Mouse (Mus musculus) c-Kit-negative CD71-positive TER-119-positive erythroid progenitor cells, embryonic 14.5 days (primary cell): ENCODE measurements around the gene Gm8232.
"Not testable (repeated sequence)": the region's sequence is repeated elsewhere in the genome, so short reads cannot be mapped to it uniquely, and the experiment has no call there.

Experiments
- DNase-seq: peaks from one replicate; pipeline ENCODE4 v3.0.0-alpha.2; 2013; ENCODE audit warnings: low read depth, low spot score

Gene Gm8232

DNA sequence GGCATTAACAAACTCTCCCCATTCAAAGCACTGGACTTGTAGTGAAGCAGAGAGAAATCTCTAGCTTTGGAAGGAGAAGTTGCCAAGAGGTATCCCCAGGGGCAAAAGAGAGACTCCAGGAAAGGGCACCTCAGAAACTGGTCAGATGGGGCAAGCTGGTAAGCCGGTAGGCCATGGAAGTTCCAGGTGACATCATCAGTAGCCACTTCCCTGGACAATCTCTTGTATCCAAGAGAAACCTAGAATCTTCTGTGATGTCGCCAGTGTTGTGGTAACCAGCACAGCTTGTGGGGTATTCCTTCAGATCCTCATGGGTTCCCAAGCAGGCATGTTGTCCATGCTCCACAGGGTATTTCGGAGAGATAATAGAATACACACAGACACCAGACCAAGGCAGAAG lies at the start of gene Gm8232:
Gm8232 (plus strand) TSS at position 301 of the 400 bp plus-strand sequence.
- not testable (repeated sequence) for DNase-seq

DNA sequence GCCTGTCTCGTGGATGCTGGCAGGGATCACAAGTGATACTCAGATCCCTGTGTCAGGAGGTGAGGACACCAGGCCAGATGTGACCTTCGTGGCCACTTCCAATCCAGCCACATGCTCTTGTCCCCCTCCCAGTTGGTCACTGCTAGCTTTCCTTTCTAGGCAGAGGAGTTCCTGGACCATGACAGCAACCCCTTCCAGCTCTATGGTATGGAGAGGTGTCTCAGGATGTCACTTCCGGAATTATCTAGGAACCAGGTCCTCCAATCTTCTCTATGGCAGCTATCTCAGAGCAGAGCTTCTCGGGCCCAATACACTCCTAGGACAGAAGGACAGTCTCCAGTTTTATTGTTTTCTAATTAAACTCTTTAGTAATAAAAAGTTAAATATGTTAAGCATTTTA lies 49.2 kb upstream of the Gm8232 start:
- DNase-seq, result not testable (repeated sequence)

DNA sequence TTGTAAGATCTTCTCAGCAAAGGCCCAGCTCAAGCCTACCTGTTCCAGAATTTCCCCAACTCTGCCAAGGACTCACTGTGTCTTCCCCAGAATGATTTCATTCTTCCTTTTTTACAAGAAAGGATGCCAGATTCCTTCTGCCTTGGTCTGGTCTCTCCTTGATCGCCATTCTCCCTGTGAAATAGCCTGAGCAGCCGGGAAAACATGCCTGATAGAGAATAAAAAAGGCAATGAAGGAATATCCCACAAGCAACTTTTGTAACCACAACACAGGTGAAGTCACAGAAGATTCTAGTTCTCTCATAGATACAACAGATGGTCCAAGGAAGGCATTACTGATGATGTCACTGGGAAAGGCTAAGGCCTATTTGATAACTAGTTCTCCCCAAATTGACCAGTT lies 22.8 kb upstream of the Gm8232 start, which contains the start of gene Gm3371:
Gm3371 (minus strand) TSS at position 101 of the 400 bp plus-strand sequence.
- DNase-seq, result not testable (repeated sequence)
